Mouse (Mus musculus): ENCODE results near the gene Rap2c.

Gene Rap2c

DNA sequence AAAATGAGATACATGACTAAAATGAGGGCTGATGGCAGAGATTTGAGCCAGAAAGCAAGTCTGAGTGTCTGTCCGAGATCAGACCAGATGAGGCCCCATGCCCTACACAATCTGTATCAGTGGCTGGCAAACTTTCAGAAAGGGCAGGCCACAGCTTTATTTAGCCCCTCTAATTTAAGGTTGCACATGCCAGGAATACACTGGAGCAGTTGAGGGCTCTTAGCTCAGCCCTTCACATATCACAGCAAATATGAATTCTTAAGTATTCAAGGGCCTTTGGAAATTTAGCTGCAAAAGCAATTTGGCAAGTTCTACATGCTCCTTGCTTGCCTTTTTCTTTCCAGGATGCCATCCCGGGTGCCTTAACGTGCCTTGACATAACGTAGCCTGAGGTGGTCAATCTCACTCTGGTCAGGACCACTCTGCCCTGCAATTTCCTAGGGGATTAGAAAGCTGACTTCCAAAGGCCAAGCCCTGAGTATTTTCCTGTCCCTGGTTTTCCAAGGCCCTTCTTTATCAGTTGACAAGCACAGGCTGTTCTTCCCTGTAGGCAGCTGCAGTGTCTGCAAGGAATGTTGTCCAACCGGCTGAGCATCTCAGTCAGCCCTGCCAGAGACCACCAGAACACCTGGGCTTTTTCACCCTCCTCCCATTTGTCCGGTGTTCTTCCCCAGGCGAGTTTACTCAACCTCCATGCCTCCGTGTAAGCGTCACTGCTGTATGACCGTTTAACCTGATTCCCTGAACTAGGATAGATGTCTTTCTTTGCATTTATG lies 49.5 kb downstream of the Rap2c start:
- DNase-seq (ENCODE audit: low read depth): no peak

DNA sequence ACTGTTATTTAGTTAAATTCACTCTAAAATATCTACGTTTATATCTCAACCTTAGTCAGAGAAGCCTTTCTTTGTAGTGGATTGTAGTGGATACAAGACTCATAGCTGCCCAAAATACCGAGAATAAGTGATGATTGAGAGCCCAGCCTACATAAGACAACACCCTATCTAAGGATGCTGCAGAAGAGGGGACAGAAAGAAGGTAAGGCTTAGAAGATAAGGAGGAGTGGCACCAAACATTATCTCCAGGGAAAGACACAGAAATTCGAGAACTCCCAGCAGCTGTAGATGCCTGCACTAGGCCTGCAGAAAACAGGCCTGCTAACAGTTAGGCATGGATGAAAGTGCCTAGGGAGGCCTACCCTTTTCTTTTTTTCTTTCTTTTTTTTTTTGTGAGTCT lies 52.7 kb downstream of the Rap2c start:
- DNase-seq (ENCODE audit: low read depth): no peak

DNA sequence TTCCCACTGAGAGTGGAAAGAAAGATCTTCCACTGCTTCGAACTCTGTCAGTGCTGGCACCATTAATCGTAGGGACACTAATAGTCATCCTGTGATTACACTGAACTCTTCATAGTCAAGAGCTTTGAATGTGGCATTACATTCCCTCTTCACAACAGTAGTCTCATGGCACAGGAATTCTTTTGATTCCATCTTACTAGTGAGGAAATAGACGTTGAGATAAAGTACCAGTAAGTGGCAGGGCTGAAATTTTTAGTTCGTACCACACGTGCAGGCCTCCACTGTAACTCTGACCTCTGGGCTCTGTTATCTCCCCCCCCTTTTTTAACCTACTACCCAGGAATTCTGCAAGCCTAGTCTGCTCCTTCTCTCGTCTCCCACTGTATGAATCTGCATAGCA lies 54.9 kb downstream of the Rap2c start:
- no peak for DNase-seq (ENCODE audit: low read depth)

Data from c-Kit-positive CD71-negative TER-119-negative erythroid progenitor cells, embryonic 14.5 days (primary cell).